Comparison of ENCODE assay signal across 14 mouse cellular contexts in genomic region chr7:117585164-117585563, GRCm38 (mm10).
DNase-seq lines count a peak whose midpoint lies in the region; ATAC-seq lines count a peak whose summit lies in the region.
"Had no signal": no experiment of that assay in that cellular context is flagged by ENCODE, and none has a peak within 500 bp of the region (broad histone marks: within the 10 kb centered on the region; RNA-seq: fewer than 3 reads in every experiment).

No protein-coding gene starts in this region.

- H3K4me2 ChIP-seq in hindbrain, embryonic 14.5 days (replicated peaks) = no peak overlapping the region
- H3K4me2 ChIP-seq in hindbrain, embryonic 12.5 days (replicated peaks) = no peak overlapping the region
- no peak overlapping the region for H3K4me2 ChIP-seq in midbrain, embryonic 11.5 days
- no peak overlapping the region for H3K4me2 ChIP-seq in midbrain, embryonic 16.5 days (ENCODE audit: low read length)
- H3K4me2 ChIP-seq: heart, embryonic 13.5 days; limb, embryonic 13.5 days; stomach, embryonic 15.5 days had no signal

- 0 out of 2 replicates have a peak, but pooled peaks cover 5% of the 10 kb centered on the region for H3K4me1 ChIP-seq in hindbrain, embryonic 14.5 days (replicated peaks; ENCODE audit: control insufficient read depth, insufficient read depth, low read length)
- peaks cover 4% of the 10 kb centered on the region; the same call in 1 of the 2 replicates for H3K4me1 ChIP-seq in hindbrain, embryonic 12.5 days
- peaks cover 9% of the 10 kb centered on the region; the same call in 1 of the 2 replicates for H3K4me1 ChIP-seq in midbrain, embryonic 11.5 days (ENCODE audit: control insufficient read depth, insufficient read depth, low read length)
- H3K4me1 ChIP-seq in midbrain, embryonic 16.5 days (ENCODE audit: control insufficient read depth, insufficient read depth, low read length) = no peaks in the 10 kb centered on the region; the same call in 1 of the 2 replicates
- H3K4me1 ChIP-seq: stomach, embryonic 15.5 days had no signal

- peak overlapping the region; percentile 6; the same call in 1 of the 2 replicates for H3K27ac ChIP-seq in hindbrain, embryonic 14.5 days
- no peak overlapping the region for H3K27ac ChIP-seq in hindbrain, embryonic 12.5 days
- H3K27ac ChIP-seq in midbrain, embryonic 11.5 days (ENCODE audit: low read depth, low read length) = no peak overlapping the region
- no peak overlapping the region for H3K27ac ChIP-seq in midbrain, embryonic 16.5 days (ENCODE audit: low read length)
- H3K27ac ChIP-seq: heart, embryonic 13.5 days; limb, embryonic 13.5 days; stomach, embryonic 15.5 days had no signal

- no peaks in the 10 kb centered on the region for H3K36me3 ChIP-seq in hindbrain, embryonic 14.5 days (replicated peaks; ENCODE audit: control insufficient read depth, insufficient read depth)
- H3K36me3 ChIP-seq in hindbrain, embryonic 12.5 days = no peaks in the 10 kb centered on the region
- no peaks in the 10 kb centered on the region for H3K36me3 ChIP-seq in midbrain, embryonic 11.5 days (ENCODE audit: control insufficient read depth, insufficient read depth, low read length)
- no peaks in the 10 kb centered on the region for H3K36me3 ChIP-seq in midbrain, embryonic 16.5 days (ENCODE audit: control insufficient read depth, insufficient read depth, low read length)
- H3K36me3 ChIP-seq: heart, embryonic 13.5 days; limb, embryonic 13.5 days; stomach, embryonic 15.5 days had no signal

- ATAC-seq in hindbrain, embryonic 14.5 days (ENCODE audit: low FRiP score) = no peak
- ATAC-seq in hindbrain, embryonic 12.5 days (ENCODE audit: low FRiP score) = no peak
- ATAC-seq in midbrain, embryonic 11.5 days (ENCODE audit: low FRiP score) = no peak
- ATAC-seq in midbrain, embryonic 16.5 days = no peak
- 0 out of 2 replicates have a peak, but pooled peaks have one; percentile 27 for ATAC-seq in megakaryocyte progenitor cell, adult 5-6 weeks (replicated peaks; ENCODE audit: poor library complexity)

- WGBS in hindbrain, embryonic 14.5 days = 56% methylated on average over 5 of the region's 5 CpGs
- 67% methylated on average over 5 of the region's 5 CpGs for WGBS in hindbrain, embryonic 12.5 days
- WGBS in midbrain, embryonic 11.5 days = 80% methylated on average over 5 of the region's 5 CpGs
- WGBS in midbrain, embryonic 16.5 days = 52% methylated on average over 5 of the region's 5 CpGs

- no peak overlapping the region for H3K9ac ChIP-seq in hindbrain, embryonic 14.5 days
- H3K9ac ChIP-seq in hindbrain, embryonic 12.5 days = no peak overlapping the region
- no peak overlapping the region for H3K9ac ChIP-seq in midbrain, embryonic 11.5 days (ENCODE audit: low read length)
- H3K9ac ChIP-seq in midbrain, embryonic 16.5 days (ENCODE audit: low read depth, low read length) = no peak overlapping the region
- H3K9ac ChIP-seq: heart, embryonic 13.5 days; limb, embryonic 13.5 days; stomach, embryonic 15.5 days had no signal

- H3K9me3 ChIP-seq in hindbrain, embryonic 14.5 days (ENCODE audit: control insufficient read depth, low read length) = no peaks in the 10 kb centered on the region
- H3K9me3 ChIP-seq in hindbrain, embryonic 12.5 days (replicated peaks) = no peaks in the 10 kb centered on the region
- no peaks in the 10 kb centered on the region for H3K9me3 ChIP-seq in midbrain, embryonic 11.5 days (ENCODE audit: control insufficient read depth, low read length)
- no peaks in the 10 kb centered on the region for H3K9me3 ChIP-seq in midbrain, embryonic 16.5 days (replicated peaks; ENCODE audit: control insufficient read depth, low read length, poor library complexity, severe bottlenecking)
- H3K9me3 ChIP-seq: heart, embryonic 13.5 days; limb, embryonic 13.5 days; stomach, embryonic 15.5 days had no signal

- H3K27me3 ChIP-seq in hindbrain, embryonic 14.5 days (ENCODE audit: control insufficient read depth, insufficient read depth, low read length) = no peaks in the 10 kb centered on the region
- H3K27me3 ChIP-seq in hindbrain, embryonic 12.5 days = no peaks in the 10 kb centered on the region
- no peaks in the 10 kb centered on the region for H3K27me3 ChIP-seq in midbrain, embryonic 11.5 days (ENCODE audit: control insufficient read depth, insufficient read depth, low read length)
- H3K27me3 ChIP-seq in midbrain, embryonic 16.5 days (ENCODE audit: control insufficient read depth, insufficient read depth, low read depth, low read length) = no peaks in the 10 kb centered on the region
- H3K27me3 ChIP-seq: heart, embryonic 13.5 days; limb, embryonic 13.5 days; stomach, embryonic 15.5 days had no signal

- peak; percentile 4 for DNase-seq in cerebellum, adult 11-12 months
- DNase-seq in cerebellum, postnatal 4 days (ENCODE audit: low spot score in 2 of 2) = no peak
- peak; percentile 48 for DNase-seq in hindbrain, embryonic 14.5 days (ENCODE audit: low spot score)
- peak; percentile 14 for DNase-seq in midbrain, embryonic 11.5 days (ENCODE audit: low spot score, missing footprints)
- no peak for DNase-seq in kidney, adult 9 months
- DNase-seq: adrenal gland, adult 2 months; lung, adult 18-20 months; thymus, postnatal 14 days had no signal

- H3K4me3 ChIP-seq in hindbrain, embryonic 14.5 days (replicated peaks; ENCODE audit: low read length) = no peak overlapping the region
- no peak overlapping the region for H3K4me3 ChIP-seq in hindbrain, embryonic 12.5 days
- H3K4me3 ChIP-seq in midbrain, embryonic 11.5 days (ENCODE audit: low read depth, low read length) = no peak overlapping the region
- H3K4me3 ChIP-seq in midbrain, embryonic 16.5 days (ENCODE audit: low read depth, low read length) = no peak overlapping the region
- H3K4me3 ChIP-seq: heart, embryonic 13.5 days; limb, embryonic 13.5 days; stomach, embryonic 15.5 days had no signal

Comparison
In these comparisons a context has a peak if more than half of its experiments do, and no peak if none do; other contexts are left out.
1. DNase-seq: peak in cerebellum, adult 11-12 months (single experiment), hindbrain, embryonic 14.5 days (single experiment) and midbrain, embryonic 11.5 days (single experiment); none in cerebellum, postnatal 4 days (0 of 2) and kidney, adult 9 months (single experiment).